Mouse (Mus musculus) liver, embryonic 13.5 days (tissue): ENCODE measurements around the gene Glmn. TPM values are rescaled to one million over a fixed set of nuclear protein-coding genes. Genes with fewer than 3 reads are reported as not detected.

Experiments used
- ATAC-seq: fragments of 200-750 bp; cut with Nextera tagmentation; 2 replicates; pipeline ENCODE4 v1.8.0; 2017; ENCODE audit warnings: low read depth, mild to moderate bottlenecking, moderate number of reproducible peaks, moderate library complexity
- DNase-seq: peaks from one replicate; pipeline ENCODE4 v3.0.0; 2022
- H3K27ac ChIP-seq: fragments of 300-500 bp; sonication (generic); 2 replicates; pipeline ENCODE4 v1.5.1; 2015; ENCODE audit warnings: moderate library complexity, mild to moderate bottlenecking, inconsistent platforms
- H3K27me3 ChIP-seq: fragments of 300-500 bp; sonication (generic); 2 replicates; pipeline ENCODE4 v1.6.1; 2015; ENCODE audit warnings: mild to moderate bottlenecking, inconsistent platforms
- H3K36me3 ChIP-seq: fragments of 300-500 bp; sonication (generic); 2 replicates; pipeline ENCODE4 v1.6.1; 2015; ENCODE audit warnings: mild to moderate bottlenecking, inconsistent platforms
- H3K4me1 ChIP-seq: fragments of 300-500 bp; sonication (generic); replicated peaks from 2 replicates; pipeline ENCODE4 v1.6.1; 2015; ENCODE audit warnings: inconsistent platforms
- H3K4me2 ChIP-seq: fragments of 300-500 bp; sonication (generic); 2 replicates; pipeline ENCODE4 v1.6.1; 2015; ENCODE audit warnings: inconsistent platforms, mild to moderate bottlenecking, moderate library complexity
- H3K4me3 ChIP-seq: fragments of 300-500 bp; sonication (generic); replicated peaks from 2 replicates; pipeline ENCODE4 v1.5.1; 2015; ENCODE audit warnings: mild to moderate bottlenecking, inconsistent platforms
- H3K9ac ChIP-seq: fragments of 300-500 bp; sonication (generic); 2 replicates; pipeline ENCODE4 v1.6.1; 2015; ENCODE audit warnings: mild to moderate bottlenecking, inconsistent platforms
- H3K9me3 ChIP-seq: fragments of 300-500 bp; sonication (generic); replicated peaks from 2 replicates; pipeline ENCODE4 v1.6.1; 2016; ENCODE audit warnings: inconsistent platforms
- WGBS: fragments of 180-500 bp; shearing (Covaris S2); methylation state at CpG from one replicate; pipeline ENCODE4 v1.1.7; 2015; ENCODE audit not compliant: insufficient replicate concordance; 5-methylcytosine and 5-hydroxymethylcytosine counted together
- polyA plus RNA-seq: library from polyadenylated mRNA; unstranded; fragments of >200 nt; fragmentation: Nextera tagmentation; extraction: Ambion mirVana; gene quantifications from 2 replicates; pipeline ENCODE4 v1.2.1, GENCODE M21; 2015

Gene Glmn
- polyA plus RNA-seq, 1 experiment from 2014 or later, result 9.5 TPM

- H3K36me3 ChIP-seq, result 0 out of 2 replicates have a peak, but pooled peaks cover 6% of the 10 kb centered on the region
- no peak overlapping the region for H3K4me3 ChIP-seq
- no peaks in the 10 kb centered on the region for H3K9me3 ChIP-seq
- ATAC-seq (no peak), DNase-seq (no peak)
- H3K27ac ChIP-seq, result no peak overlapping the region
- H3K4me1 ChIP-seq, result peaks cover 3% of the 10 kb centered on the region; the same call in 1 of the 2 replicates
- 68% methylated on average over 5 of the region's 5 CpGs for WGBS
- H3K9ac ChIP-seq, result no peak overlapping the region
- H3K27me3 ChIP-seq, result no peaks in the 10 kb centered on the region
- H3K4me2 ChIP-seq, result no peak overlapping the region
Observed at GRCm38 (mm10) chr5:107554336-107554735, 43.4 kb downstream of the Glmn start.

GRCm38 (mm10) chr5:107548444-107548843 lies 49.2 kb downstream of the Glmn start:
- 68% methylated on average over 3 of the region's 3 CpGs for WGBS
- H3K4me2 ChIP-seq, result no peak overlapping the region
- DNase-seq, result peak; percentile 11
- H3K4me1 ChIP-seq, result peaks cover 21% of the 10 kb centered on the region
- no peak overlapping the region for H3K4me3 ChIP-seq
- no peaks in the 10 kb centered on the region for H3K9me3 ChIP-seq
- peak; percentile 57 for ATAC-seq
- 0 out of 2 replicates have a peak, but pooled peaks cover 6% of the 10 kb centered on the region for H3K36me3 ChIP-seq
- H3K27ac ChIP-seq, result peak overlapping the region; percentile 83
- no peak overlapping the region for H3K9ac ChIP-seq
- no peaks in the 10 kb centered on the region for H3K27me3 ChIP-seq

- Histone ChIP-seq H3K4me3 (no peak overlapping the region), H3K9ac (peak overlapping the region; percentile 47), H3K4me2 (peak overlapping the region; percentile 34; the same call in 1 of the 2 replicates), H3K27ac (peak overlapping the region; percentile 83), H3K27me3 (no peaks in the 10 kb centered on the region), H3K36me3 (0 out of 2 replicates have a peak, but pooled peaks cover 6% of the 10 kb centered on the region), H3K4me1 (peaks cover 21% of the 10 kb centered on the region), H3K9me3 (no peaks in the 10 kb centered on the region)
- 21% methylated on average over 3 of the region's 3 CpGs for WGBS
- DNase-seq (peak; percentile 33), ATAC-seq (peak; percentile 100)
Observed at GRCm38 (mm10) chr5:107547955-107548354, 49.7 kb downstream of the Glmn start.

- H3K27me3 ChIP-seq, result peaks cover 3% of the 10 kb centered on the region; the same call in 1 of the 2 replicates
- peaks cover 21% of the 10 kb centered on the region for H3K4me1 ChIP-seq
- WGBS, result 50% methylated on average over 4 of the region's 4 CpGs
- ATAC-seq (no peak), DNase-seq (no peak)
- no peaks in the 10 kb centered on the region for H3K9me3 ChIP-seq
- H3K9ac ChIP-seq, result no peak overlapping the region
- H3K4me2 ChIP-seq, result no peak overlapping the region
- H3K4me3 ChIP-seq, result no peak overlapping the region
- H3K36me3 ChIP-seq, result no peaks in the 10 kb centered on the region
- H3K27ac ChIP-seq, result 0 out of 2 replicates have a peak overlapping the region, but pooled peaks have one; percentile 3
Observed at GRCm38 (mm10) chr5:107545927-107546326, 51.8 kb downstream of the Glmn start.

- Histone ChIP-seq H3K27ac (no peak overlapping the region), H3K9ac (no peak overlapping the region; the same call in 1 of the 2 replicates), H3K27me3 (peaks cover 7% of the 10 kb centered on the region), H3K4me2 (no peak overlapping the region), H3K4me1 (peaks cover 3% of the 10 kb centered on the region; the same call in 1 of the 2 replicates), H3K4me3 (no peak overlapping the region), H3K36me3 (no peaks in the 10 kb centered on the region), H3K9me3 (no peaks in the 10 kb centered on the region)
- DNase-seq, result no peak
- ATAC-seq, result no peak
- WGBS, result 57% methylated on average over 7 of the region's 7 CpGs
Observed at GRCm38 (mm10) chr5:107541696-107542095, 56.0 kb downstream of the Glmn start.

GRCm38 (mm10) chr5:107534581-107534980 lies 63.1 kb downstream of the Glmn start, which contains the start of gene 1700028K03Rik:
Gene 1700028K03Rik (plus strand): TSS chr5:107534709.
- 58% methylated on average over 15 of the region's 15 CpGs for WGBS
- Histone ChIP-seq H3K27ac (no peak within 1 kb of the TSS), H3K4me3 (no peak within 1 kb of the TSS), H3K9me3 (no peaks in the 10 kb centered on the region), H3K4me2 (peak within 1 kb of the TSS; percentile 25; the same call in 1 of the 2 replicates), H3K9ac (no peak within 1 kb of the TSS), H3K36me3 (no peaks in the 10 kb centered on the region), H3K27me3 (no peaks in the 10 kb centered on the region), H3K4me1 (peaks cover 8% of the 10 kb centered on the region)
- DNase-seq (peak; percentile 41), ATAC-seq (peak; percentile 41; the same call in 1 of the 2 replicates)

- no peak overlapping the region for H3K9ac ChIP-seq
- no peak overlapping the region for H3K4me3 ChIP-seq
- ATAC-seq (peak; percentile 45; the same call in 1 of the 2 replicates), DNase-seq (peak; percentile 11)
- no peaks in the 10 kb centered on the region for H3K9me3 ChIP-seq
- H3K36me3 ChIP-seq, result no peaks in the 10 kb centered on the region
- no peak overlapping the region for H3K4me2 ChIP-seq
- no peak overlapping the region for H3K27ac ChIP-seq
- H3K27me3 ChIP-seq, result no peaks in the 10 kb centered on the region
- 14% methylated on average over 2 of the region's 2 CpGs for WGBS
- peaks cover 8% of the 10 kb centered on the region for H3K4me1 ChIP-seq
Observed at GRCm38 (mm10) chr5:107533590-107533989, 64.1 kb downstream of the Glmn start.

- H3K9ac ChIP-seq, result no peak overlapping the region
- DNase-seq (no peak), ATAC-seq (no peak)
- H3K4me2 ChIP-seq, result no peak overlapping the region
- H3K4me1 ChIP-seq, result peaks cover 5% of the 10 kb centered on the region
- no peaks in the 10 kb centered on the region for H3K27me3 ChIP-seq
- no peak overlapping the region for H3K27ac ChIP-seq
- WGBS, result 78% methylated on average over 3 of the region's 3 CpGs
- H3K36me3 ChIP-seq, result no peaks in the 10 kb centered on the region
- H3K9me3 ChIP-seq, result no peaks in the 10 kb centered on the region
- H3K4me3 ChIP-seq, result no peak overlapping the region
Observed at GRCm38 (mm10) chr5:107528856-107529255, 68.8 kb downstream of the Glmn start.

- H3K36me3 ChIP-seq, result no peaks in the 10 kb centered on the region
- no peak overlapping the region for H3K9ac ChIP-seq
- 50% methylated on average over 10 of the region's 10 CpGs for WGBS
- no peak overlapping the region for H3K4me2 ChIP-seq
- no peaks in the 10 kb centered on the region for H3K27me3 ChIP-seq
- H3K27ac ChIP-seq, result no peak overlapping the region
- no peaks in the 10 kb centered on the region for H3K4me1 ChIP-seq
- DNase-seq, result no peak
- no peak for ATAC-seq
- no peaks in the 10 kb centered on the region for H3K9me3 ChIP-seq
- no peak overlapping the region for H3K4me3 ChIP-seq
Observed at GRCm38 (mm10) chr5:107524281-107524680, 73.4 kb downstream of the Glmn start.

GRCm38 (mm10) chr5:107521897-107522296 lies 75.8 kb downstream of the Glmn start:
- ATAC-seq (no peak), DNase-seq (no peak)
- Histone ChIP-seq H3K9me3 (no peaks in the 10 kb centered on the region), H3K36me3 (no peaks in the 10 kb centered on the region), H3K4me3 (no peak overlapping the region), H3K4me2 (no peak overlapping the region), H3K27me3 (no peaks in the 10 kb centered on the region), H3K4me1 (no peaks in the 10 kb centered on the region), H3K27ac (no peak overlapping the region), H3K9ac (no peak overlapping the region)
- 48% methylated on average over 7 of the region's 7 CpGs for WGBS

GRCm38 (mm10) chr5:107521386-107521785 lies 76.3 kb downstream of the Glmn start:
- H3K4me1 ChIP-seq, result no peaks in the 10 kb centered on the region
- H3K4me3 ChIP-seq, result no peak overlapping the region
- WGBS, result 67% methylated on average over 6 of the region's 6 CpGs
- H3K9me3 ChIP-seq, result no peaks in the 10 kb centered on the region
- no peak overlapping the region for H3K9ac ChIP-seq
- no peaks in the 10 kb centered on the region for H3K36me3 ChIP-seq
- H3K27ac ChIP-seq, result no peak overlapping the region
- no peak for ATAC-seq
- H3K27me3 ChIP-seq, result no peaks in the 10 kb centered on the region
- DNase-seq, result no peak
- H3K4me2 ChIP-seq, result no peak overlapping the region

GRCm38 (mm10) chr5:107518602-107519001 lies 79.1 kb downstream of the Glmn start:
- H3K27ac ChIP-seq, result no peak overlapping the region
- 75% methylated on average over 4 of the region's 4 CpGs for WGBS
- no peak overlapping the region for H3K9ac ChIP-seq
- no peak overlapping the region for H3K4me3 ChIP-seq
- DNase-seq (no peak), ATAC-seq (no peak)
- H3K4me1 ChIP-seq, result peaks cover 8% of the 10 kb centered on the region
- H3K36me3 ChIP-seq, result no peaks in the 10 kb centered on the region
- H3K27me3 ChIP-seq, result no peaks in the 10 kb centered on the region
- H3K9me3 ChIP-seq, result no peaks in the 10 kb centered on the region
- no peak overlapping the region for H3K4me2 ChIP-seq
